In the genomic region with DNA sequence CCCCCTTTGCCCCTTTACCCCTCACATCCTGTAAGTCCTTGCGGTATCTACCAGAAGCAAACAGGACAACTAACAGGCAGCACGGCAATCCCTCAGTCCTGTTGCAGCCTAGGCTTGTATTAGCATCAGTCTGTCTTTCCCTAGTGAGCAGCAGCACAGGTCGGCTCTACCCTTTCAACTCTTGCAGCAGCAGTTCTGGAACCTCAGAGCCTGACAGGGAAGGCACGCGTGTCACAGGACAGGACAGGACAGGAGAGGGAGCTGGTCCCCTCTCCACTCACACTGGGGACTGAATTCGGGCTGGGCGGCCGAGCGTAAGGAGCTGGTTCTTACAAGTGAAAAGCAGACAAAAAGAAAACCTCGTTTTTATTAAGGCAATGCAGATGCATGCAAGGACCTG, we compare ENCODE assay signal across 22 mouse cellular contexts. TPM values are rescaled to one million over a fixed set of nuclear protein-coding genes. Genes with fewer than 3 reads are reported as not detected.
"Had no signal": no experiment of that assay in that cellular context is flagged by ENCODE, and none has a peak within 500 bp of the region (broad histone marks: within the 10 kb centered on the region; RNA-seq: fewer than 3 reads in every experiment).

No protein-coding gene starts in this region.

- H3K4me1 ChIP-seq: lung, embryonic 15.5 days had no signal

- H3K9me3 ChIP-seq: lung, embryonic 15.5 days; midbrain, embryonic 13.5 days; midbrain, embryonic 15.5 days; neural tube, embryonic 13.5 days; neural tube, embryonic 15.5 days had no signal

- DNase-seq: liver, postnatal 0 days; lung, adult 2 months; lung, postnatal 14 days; lung, postnatal 36 days; retina, postnatal 1 day; right cerebral cortex, adult 18-20 months; right cerebral cortex, postnatal 25 days; right cerebral cortex, postnatal 4 days; spleen, adult 18-20 months; thymus, adult 18-20 months; thymus, postnatal 14 days; thymus, postnatal 36 days had no signal

- ATAC-seq: liver, postnatal 0 days; lung, postnatal 0 days; midbrain, embryonic 13.5 days; midbrain, embryonic 15.5 days had no signal

- H3K4me2 ChIP-seq: lung, embryonic 15.5 days; midbrain, embryonic 13.5 days; midbrain, embryonic 15.5 days; neural tube, embryonic 13.5 days; neural tube, embryonic 15.5 days had no signal

- H3K9ac ChIP-seq: liver, postnatal 0 days; lung, embryonic 15.5 days; midbrain, embryonic 13.5 days; midbrain, embryonic 15.5 days; neural tube, embryonic 13.5 days; neural tube, embryonic 15.5 days had no signal

- H3K27ac ChIP-seq: lung, embryonic 15.5 days; macrophage; midbrain, embryonic 13.5 days; midbrain, embryonic 15.5 days; neural tube, embryonic 13.5 days; neural tube, embryonic 15.5 days had no signal

- H3K4me3 ChIP-seq: lung, embryonic 15.5 days; megakaryocyte, embryonic 14.5 days; midbrain, embryonic 13.5 days; midbrain, embryonic 15.5 days; neural tube, embryonic 13.5 days; neural tube, embryonic 15.5 days had no signal

RNA-seq across cellular contexts. Expression of gene Acta1, which starts 2.2 kb away (rescaled TPM):
- total RNA-seq: megakaryocyte progenitor cell, adult 5-6 weeks; monocyte, adult 5-6 weeks had no signal
- polyA plus RNA-seq: macrophage had no signal
